Mouse (Mus musculus) embryo, embryonic 11.5 days (tissue): Measurements from ENCODE around the gene Kcnd3.

Experiments used
- DNase-seq: peaks from one replicate; pipeline ENCODE4 v3.0.0-alpha.2; 2012; ENCODE audit warnings: low read depth, low spot score

Gene Kcnd3

DNA sequence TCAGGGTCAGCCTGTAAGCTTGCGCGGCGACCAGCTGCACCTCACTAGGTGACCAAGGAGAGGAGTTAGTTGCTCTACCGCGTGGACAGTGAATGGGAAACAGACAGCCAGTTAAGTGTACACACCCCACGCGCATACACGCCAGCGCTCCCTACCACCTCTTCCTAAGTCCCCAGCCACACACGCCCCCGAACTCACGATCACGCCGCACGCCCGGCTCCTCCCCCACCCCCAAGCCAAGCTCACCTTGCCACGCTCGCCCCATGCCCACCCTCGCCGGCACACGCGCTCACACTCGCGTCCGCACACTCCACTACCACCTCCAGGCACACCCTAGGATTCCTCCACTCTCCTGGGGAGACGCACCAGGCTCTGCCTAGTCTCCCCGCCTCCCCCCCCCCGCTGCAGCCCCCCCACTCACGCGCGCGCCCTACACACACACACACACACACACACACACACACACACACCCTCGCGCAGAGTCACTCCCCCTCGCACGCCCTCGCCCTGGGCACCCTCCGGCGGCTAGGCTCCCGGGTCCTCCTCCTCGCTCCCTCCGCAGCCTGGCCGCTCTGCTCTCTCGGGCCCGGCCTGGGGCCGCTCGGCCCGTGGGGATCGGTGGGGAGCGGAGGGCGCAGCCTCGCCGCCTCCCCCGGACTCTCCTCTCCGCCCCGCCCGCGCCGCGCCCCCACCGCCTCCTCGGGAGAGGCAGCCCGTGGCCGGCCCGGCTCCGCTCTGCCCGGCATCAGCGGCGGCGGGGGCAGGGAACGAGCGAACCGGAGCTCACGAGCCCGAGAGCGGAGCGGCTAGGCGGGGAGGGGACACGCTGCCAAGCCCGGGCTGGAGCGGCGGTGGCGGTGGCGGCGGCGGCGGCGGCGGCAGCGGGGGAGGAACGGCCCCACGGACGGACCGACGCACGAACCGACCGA, at the start of gene Kcnd3:
Kcnd3 (plus strand) TSS at position 704 of the 929 bp plus-strand sequence.
- DNase-seq, result no peak

GRCm38 (mm10) chr3:105402676-105403075, 49.5 kb upstream of the Kcnd3 start:
- no peak for DNase-seq

GRCm38 (mm10) chr3:105403410-105404076, 48.6 kb upstream of the Kcnd3 start:
- DNase-seq, result no peak

- no peak for DNase-seq
Measured at GRCm38 (mm10) chr3:105404077-105404446, 48.1 kb upstream of the Kcnd3 start.

DNA sequence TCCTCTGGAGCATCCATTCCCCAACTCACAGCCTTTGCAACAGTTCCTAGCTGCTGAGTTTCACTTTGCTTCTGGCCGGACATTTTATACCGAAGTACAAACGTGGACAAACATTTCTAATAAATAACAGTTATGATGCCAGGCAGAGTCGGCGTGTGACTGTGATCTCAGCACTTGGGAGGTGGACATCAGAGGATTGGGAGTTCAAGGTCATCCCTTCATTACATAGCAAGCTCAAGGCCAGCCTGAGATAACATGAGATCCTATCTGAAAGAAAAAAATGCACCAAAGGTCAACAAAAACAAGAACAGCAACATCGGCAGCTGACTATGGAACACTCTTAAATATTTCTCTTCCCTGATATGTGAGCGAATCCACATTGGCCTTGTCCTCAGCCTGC, 46.6 kb upstream of the Kcnd3 start:
- no peak for DNase-seq

DNA sequence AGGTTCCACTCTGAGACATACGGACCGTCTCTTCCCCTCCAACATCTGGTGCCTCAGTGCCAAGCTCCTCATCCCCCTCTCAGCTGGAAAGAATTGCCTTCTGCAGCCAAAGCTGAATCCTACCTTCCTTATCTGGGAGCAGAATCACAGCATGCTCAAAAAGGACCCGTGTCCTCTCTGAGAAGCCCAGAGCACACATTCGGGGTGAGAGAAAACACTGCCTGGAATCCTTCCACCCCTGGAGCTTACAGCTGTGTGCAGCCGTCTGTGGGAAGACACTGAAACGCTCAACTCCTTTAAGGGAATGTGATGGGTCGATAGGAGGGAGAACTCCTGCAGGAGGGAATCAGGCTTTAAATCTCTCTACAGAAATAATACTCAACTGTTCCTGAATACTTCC, 46.1 kb upstream of the Kcnd3 start:
- no peak for DNase-seq

DNA sequence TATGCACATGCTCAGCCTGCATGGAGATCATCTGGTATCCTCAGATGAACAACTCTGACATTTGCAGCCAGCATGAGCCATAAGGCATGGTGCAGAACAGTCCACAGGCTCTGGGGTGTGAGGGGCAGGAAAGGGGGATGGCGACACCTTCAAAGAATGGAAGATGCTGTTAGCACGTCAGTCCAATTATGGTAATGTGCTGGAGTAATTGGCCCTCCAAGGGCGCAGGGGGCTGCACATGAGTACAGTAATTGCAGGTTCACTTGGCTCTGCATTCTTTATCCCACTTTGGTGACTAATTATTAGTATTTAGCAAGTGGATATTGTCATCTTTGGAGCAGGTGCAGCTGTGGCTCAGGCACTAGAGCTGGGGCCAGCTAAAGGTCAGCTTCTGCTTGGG, 43.9 kb upstream of the Kcnd3 start:
- DNase-seq, result no peak

- DNase-seq, result no peak
Measured at GRCm38 (mm10) chr3:105410810-105411209, 41.3 kb upstream of the Kcnd3 start.

- no peak for DNase-seq
Measured at GRCm38 (mm10) chr3:105411776-105412175, 40.4 kb upstream of the Kcnd3 start.

DNA sequence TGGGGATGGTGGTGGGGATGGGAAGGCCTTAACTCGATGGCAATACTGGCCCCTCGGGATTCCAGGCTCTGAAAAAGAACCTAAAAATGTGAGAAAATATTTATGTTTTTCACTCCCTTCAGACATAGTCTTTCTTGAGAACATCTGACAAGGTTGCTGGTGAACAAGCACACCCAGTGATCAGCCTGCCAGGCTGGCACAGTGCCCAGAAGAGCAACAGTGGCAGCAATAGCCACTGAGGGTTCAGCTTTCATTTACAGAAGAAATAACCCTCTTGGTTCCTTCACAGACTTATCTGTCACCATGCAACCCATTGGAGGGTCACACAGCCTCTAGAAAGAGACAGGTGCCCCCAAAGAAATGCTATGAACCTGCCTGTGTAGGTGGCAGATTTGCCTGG, 39.9 kb upstream of the Kcnd3 start:
- no peak for DNase-seq

DNA sequence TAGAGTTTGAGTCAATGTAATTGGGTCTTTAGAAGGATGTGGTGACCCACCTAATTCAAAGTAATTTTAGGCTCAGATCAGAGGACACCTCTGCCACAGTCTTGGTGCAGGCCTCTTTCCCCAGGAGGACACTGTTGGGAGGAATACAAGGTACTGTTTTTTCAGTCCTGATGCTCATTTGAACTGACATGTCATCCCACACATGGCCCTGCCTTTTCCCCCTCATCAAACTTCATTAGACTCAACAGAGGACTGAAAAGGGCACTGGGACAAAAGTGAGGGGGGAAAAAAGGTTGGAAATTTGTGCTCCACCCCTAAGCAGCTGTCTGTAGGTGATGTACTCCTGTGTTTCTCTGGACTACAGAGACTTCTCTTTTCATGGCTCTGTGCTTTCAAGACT, 39.4 kb upstream of the Kcnd3 start:
- DNase-seq, result no peak

DNA sequence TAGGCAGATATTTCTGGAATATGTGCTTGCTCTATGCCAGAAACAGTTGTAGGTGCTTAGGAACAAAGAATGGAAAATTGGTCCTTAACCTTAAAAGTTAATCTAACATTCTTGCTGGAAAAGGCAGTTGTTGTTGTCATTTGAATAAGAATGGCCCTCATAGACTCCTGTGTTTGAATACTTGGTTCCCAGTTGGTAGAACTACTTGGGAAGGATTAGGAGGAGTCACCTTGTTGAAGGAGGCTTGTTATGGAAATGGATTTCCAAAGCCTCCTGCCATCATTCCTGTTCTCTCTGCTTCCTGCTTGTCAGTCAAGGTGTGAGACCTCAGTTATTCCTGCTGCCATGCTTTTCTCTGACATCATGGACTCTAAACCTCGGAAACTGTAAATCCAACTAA, 33.7 kb upstream of the Kcnd3 start:
- DNase-seq, result no peak

- no peak for DNase-seq
Measured at GRCm38 (mm10) chr3:105422391-105422790, 29.7 kb upstream of the Kcnd3 start.

DNA sequence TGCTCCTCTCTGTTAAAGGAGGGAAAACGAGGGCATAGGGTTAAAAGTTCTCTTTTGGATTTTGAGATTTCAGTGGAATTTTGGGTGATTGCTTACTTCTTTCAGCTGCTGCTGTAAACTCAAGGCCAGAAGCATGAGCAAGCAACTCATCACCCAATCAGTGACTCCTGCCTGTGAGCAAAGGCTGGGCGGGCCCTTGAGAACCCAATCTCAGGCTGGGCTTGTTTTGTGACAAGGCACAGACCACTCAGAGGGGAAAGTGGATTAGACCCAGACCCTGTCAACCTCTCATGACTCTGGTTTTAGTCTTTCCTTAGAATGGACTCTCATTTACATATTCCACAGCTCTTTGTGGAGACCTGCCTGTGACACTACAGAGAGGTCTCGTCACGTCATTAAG, 28.7 kb upstream of the Kcnd3 start:
- DNase-seq, result no peak

DNA sequence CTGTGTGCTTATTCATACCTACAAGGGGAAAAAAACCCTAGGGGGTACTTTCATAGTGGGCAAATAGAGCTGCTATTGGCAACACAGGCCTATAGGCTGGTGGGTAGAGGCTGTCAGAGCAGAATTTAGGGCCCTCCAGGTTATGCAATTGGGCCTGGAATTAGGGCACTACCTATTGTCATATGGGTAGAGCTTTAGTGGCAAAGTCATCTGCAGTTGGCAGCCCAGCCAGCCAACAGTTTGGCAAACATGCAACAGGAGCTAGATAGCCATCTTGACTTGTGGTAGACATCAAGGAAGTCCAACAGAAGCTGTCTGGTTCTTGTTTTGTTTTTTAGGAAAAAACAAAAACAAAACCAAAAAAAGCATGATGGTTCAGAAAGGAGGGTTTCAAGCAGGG, 23.5 kb upstream of the Kcnd3 start:
- DNase-seq, result no peak

DNA sequence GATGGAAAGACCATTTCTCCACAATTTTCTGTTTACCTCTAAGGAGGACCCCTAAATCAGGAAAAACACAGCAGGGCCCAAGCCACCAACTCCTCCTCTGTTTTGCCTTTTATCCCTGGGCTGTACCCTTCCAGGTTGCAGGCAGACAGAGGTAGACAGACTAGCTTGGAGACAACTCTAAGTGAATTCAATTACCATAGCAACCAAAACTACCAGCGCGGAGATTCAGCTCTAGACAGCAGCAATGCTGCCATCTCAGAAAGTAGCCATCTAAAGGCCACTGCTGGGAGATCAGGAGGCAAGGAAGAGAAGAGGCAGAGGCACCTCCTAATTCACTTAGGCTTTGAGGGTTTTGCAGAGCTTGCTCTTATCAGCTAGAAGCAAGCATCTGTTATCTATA, 15.7 kb upstream of the Kcnd3 start:
- DNase-seq, result no peak

DNA sequence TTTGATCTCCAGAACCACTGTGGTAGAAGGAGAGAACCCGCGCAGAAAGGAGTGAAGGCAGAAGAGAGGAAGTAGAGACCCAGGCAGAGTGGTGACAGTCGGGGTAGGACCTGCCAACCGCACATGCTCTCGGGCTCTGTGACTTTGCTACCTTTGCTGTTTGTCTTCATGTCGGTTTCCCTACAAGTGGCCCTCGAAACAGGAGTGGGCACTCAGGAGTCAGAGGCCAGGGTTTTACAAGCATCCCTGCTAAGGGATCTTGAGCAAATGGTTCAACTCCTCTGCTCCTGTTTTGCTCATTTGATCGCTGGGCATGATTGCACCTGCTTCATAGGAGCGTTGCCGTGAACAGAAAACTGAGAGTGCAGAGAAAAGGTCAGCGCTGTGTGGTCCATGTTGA, 15.2 kb upstream of the Kcnd3 start:
- DNase-seq, result no peak

DNA sequence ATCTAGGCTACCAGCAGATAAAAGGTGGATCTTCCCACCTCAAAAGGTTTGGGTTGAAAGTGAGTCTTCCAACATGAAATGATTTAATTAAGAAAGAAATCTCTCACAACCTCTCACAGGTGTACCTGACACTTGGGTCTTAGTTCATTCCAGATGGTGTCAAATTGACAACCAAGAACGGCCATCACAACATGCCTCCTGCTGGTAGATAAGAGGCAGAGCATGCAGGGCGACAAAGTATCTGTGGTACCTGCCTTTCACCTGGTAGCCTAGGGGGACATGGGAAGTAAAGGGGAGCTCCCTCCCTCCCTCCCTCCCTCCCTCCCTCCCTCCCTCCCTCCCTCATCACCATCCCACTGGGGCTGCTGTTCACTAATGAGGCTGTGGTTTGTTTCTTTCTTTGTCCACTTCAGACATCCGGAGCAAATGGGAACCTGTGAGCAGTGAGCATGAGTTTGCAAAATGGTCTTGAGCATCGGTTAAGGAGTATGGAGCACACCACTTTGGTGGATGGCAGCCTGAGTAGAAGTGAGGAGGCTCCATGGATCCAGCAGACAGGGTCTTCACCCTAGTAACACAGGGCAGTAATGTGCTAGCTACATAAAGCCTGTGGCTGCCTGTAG, 11.1 kb upstream of the Kcnd3 start:
- DNase-seq, result no peak

GRCm38 (mm10) chr3:105450641-105451470, 1.3 kb upstream of the Kcnd3 start:
- DNase-seq, result no peak

- no peak for DNase-seq
Measured at GRCm38 (mm10) chr3:105452556-105453213, 555 bp downstream of the Kcnd3 start.
